8 mouse cellular contexts compared by ENCODE assay signal in genomic region chr17:35578211-35578610, GRCm38 (mm10). TPM values are rescaled to one million over a fixed set of nuclear protein-coding genes. Genes with fewer than 3 reads are reported as not detected.
DNase-seq lines count a peak whose midpoint lies in the region; TF ChIP-seq lines count a peak whose summit lies in the region.
"Had no signal": no experiment of that assay in that cellular context is flagged by ENCODE, and none has a peak within 500 bp of the region (broad histone marks: within the 10 kb centered on the region; RNA-seq: fewer than 3 reads in every experiment).

No protein-coding gene starts in this region.

- H3K27ac ChIP-seq in ES-E14 (ENCODE audit: insufficient read depth, low read depth, low read length, poor library complexity, severe bottlenecking) = no peak overlapping the region
- H3K27ac ChIP-seq in small intestine, adult 2 months (ENCODE audit: insufficient read depth, low read depth, low read length) = no peak overlapping the region
- H3K27ac ChIP-seq: liver, embryonic 15.5 days had no signal

- H3K9me3 ChIP-seq in ES-E14 (ENCODE audit: control insufficient read depth, insufficient read depth, low read depth, low read length) = no peaks in the 10 kb centered on the region
- H3K9me3 ChIP-seq: liver, embryonic 15.5 days had no signal

- H3K4me3 ChIP-seq in C2C12 (ENCODE audit: insufficient read depth, poor library complexity, severe bottlenecking) = no peak overlapping the region
- no peak overlapping the region for H3K4me3 ChIP-seq in ES-E14 (ENCODE audit: insufficient read depth in 1 of 2, low read depth in 1 of 2, low read length in 2 of 2, poor library complexity in 1 of 2, severe bottlenecking in 1 of 2)
- H3K4me3 ChIP-seq in small intestine, adult 2 months (ENCODE audit: low read depth, low read length) = no peak overlapping the region
- H3K4me3 ChIP-seq: liver, embryonic 15.5 days had no signal

- H3K79me3 ChIP-seq in C2C12 (ENCODE audit: low read depth) = no peaks in the 10 kb centered on the region

- H3K4me1 ChIP-seq in ES-E14 (ENCODE audit: control insufficient read depth in 2 of 2, insufficient read depth in 2 of 2, low read length in 2 of 2, poor library complexity in 1 of 2) = peaks cover 0 to 1% of the 10 kb centered on the region in 2 experiments; a peak in 1 of 4 replicates
- peaks cover 3% of the 10 kb centered on the region for H3K4me1 ChIP-seq in small intestine, adult 2 months (ENCODE audit: control insufficient read depth, insufficient read depth, insufficient read length, low read length)
- H3K4me1 ChIP-seq: liver, embryonic 15.5 days had no signal

- no peak overlapping the region for H3ac ChIP-seq in C2C12 (ENCODE audit: control insufficient read depth, insufficient read length, low read depth)

- H3K27me3 ChIP-seq in C2C12 (ENCODE audit: control insufficient read depth, insufficient read depth, insufficient read length) = no peaks in the 10 kb centered on the region
- H3K27me3 ChIP-seq in small intestine, adult 2 months (ENCODE audit: control insufficient read depth, insufficient read depth, low read length) = no peaks in the 10 kb centered on the region

- H3K36me3 ChIP-seq in C2C12 (ENCODE audit: control insufficient read depth, insufficient read depth) (no peaks in the 10 kb centered on the region), ES-E14 (ENCODE audit: control insufficient read depth, insufficient read depth, low read length, poor library complexity, severe bottlenecking) (no peaks in the 10 kb centered on the region)
- no peaks in the 10 kb centered on the region for H3K36me3 ChIP-seq in small intestine, adult 2 months (ENCODE audit: control insufficient read depth, insufficient read depth, low read length)
- H3K36me3 ChIP-seq: liver, embryonic 15.5 days had no signal

- no peak for TF ChIP-seq POLR2A in small intestine, adult 2 months (IDR thresholded peaks at IDR 0.05; ENCODE audit: low read depth, low read length)

- peak; percentile 99 for DNase-seq in ES-E14 (ENCODE audit: low read depth, low spot score)
- DNase-seq in cerebellum, adult 18-20 months = peak; percentile 70 to 79
- peak; percentile 84 for DNase-seq in gastrocnemius, postnatal 10 days
- peak; percentile 30 to 83 for DNase-seq in layer of hippocampus, adult 8-10 months (ENCODE audit: low spot score in 2 of 2)
- peak; percentile 83 for DNase-seq in lung, postnatal 25 days (ENCODE audit: low spot score)

- H3K9ac ChIP-seq in ES-E14 (ENCODE audit: insufficient read depth, low read depth, low read length, poor library complexity, severe bottlenecking) = no peak overlapping the region
- H3K9ac ChIP-seq: liver, embryonic 15.5 days had no signal

- in situ Hi-C loops in ES-E14 (cut with MboI; ENCODE audit: low sequenced_read_pairs in 2 of 2, unreplicated experiment in 2 of 2) = no loop called here

- WGBS in small intestine, adult 2 months = 17% methylated on average over 6 of the region's 6 CpGs

- H3K79me2 ChIP-seq in C2C12 (ENCODE audit: control insufficient read depth, insufficient read depth) = no peaks in the 10 kb centered on the region

- TF ChIP-seq CTCF in C2C12 (IDR thresholded peaks at IDR 0.05; ENCODE audit: control insufficient read depth, insufficient read depth, insufficient read length) = peak; percentile 94
- peak; percentile 99 for TF ChIP-seq CTCF in small intestine, adult 2 months (IDR thresholded peaks at IDR 0.05; ENCODE audit: extremely low read depth, insufficient read length, insufficient replicate concordance, low read depth, low read length)

TF ChIP-seq in C2C12, 6 proteins besides CTCF, POLR2A, EP300 and RAD21:
- TF ChIP-seq CEBPB (IDR thresholded peaks at IDR 0.05; ENCODE audit: low read depth) (no peak), MYOG (IDR thresholded peaks at IDR 0.05; ENCODE audit: control insufficient read depth, extremely low read depth, insufficient read length) (no peak), MYOD1 (IDR thresholded peaks at IDR 0.05; ENCODE audit: control insufficient read depth, insufficient read length, low read depth) (no peak), USF1 (IDR thresholded peaks at IDR 0.05; ENCODE audit: low read depth) (no peak), FOSL1 (IDR thresholded peaks at IDR 0.05; ENCODE audit: insufficient read depth, low read length, poor library complexity, severe bottlenecking) (no peak), MAX (IDR thresholded peaks at IDR 0.05) (peak; percentile 41)

TF ChIP-seq in ES-E14, 5 proteins besides CTCF, POLR2A, EP300 and RAD21:
- TF ChIP-seq ZNF384 (IDR thresholded peaks at IDR 0.05; ENCODE audit: low read depth, low read length) (peak; percentile 100), CHD2 (IDR thresholded peaks at IDR 0.05; ENCODE audit: low read depth, low read length) (no peak), ZC3H11A (IDR thresholded peaks at IDR 0.05; ENCODE audit: borderline replicate concordance, low read depth, low read length) (peak; percentile 74), HCFC1 (IDR thresholded peaks at IDR 0.05; ENCODE audit: borderline replicate concordance, insufficient read depth, low read length) (0 out of 2 replicates have a peak, but pooled peaks have one; percentile 60), MAFK (IDR thresholded peaks at IDR 0.05; ENCODE audit: insufficient read depth, low read depth, low read length) (peak; percentile 58; the same call in 1 of the 2 replicates)
TF ChIP-seq in ES-E14: peak in this region for 4.

RNA-seq across cellular contexts. Expression of gene 2300002M23Rik, which starts 11.0 kb away (rescaled TPM):
- not detected for polyA plus RNA-seq in C2C12 (2012; fragmentation: generic; extraction: Trizol)
- 0.22 and 0.42 TPM in 2 replicates for total RNA-seq in ES-E14 (2012; rRNA removed)
- total RNA-seq in gastrocnemius, postnatal 10 days (2021) = not detected
- not detected for total RNA-seq in layer of hippocampus, adult 8-10 months (2022)
- polyA plus RNA-seq in small intestine, adult 2 months (2012; rRNA removed) = not detected in 2 replicates
- polyA plus RNA-seq: liver, embryonic 15.5 days had no signal

RNA-seq across cellular contexts. Expression of gene Sfta2, which starts 23.1 kb away (rescaled TPM):
- polyA plus RNA-seq in C2C12 (2012; fragmentation: generic; extraction: Trizol) = not detected
- 0.53 TPM in 1 of 2 replicates, not detected in the other for total RNA-seq in ES-E14 (2012; rRNA removed)
- total RNA-seq in gastrocnemius, postnatal 10 days (2021) = not detected
- not detected for total RNA-seq in layer of hippocampus, adult 8-10 months (2022)
- polyA plus RNA-seq in small intestine, adult 2 months (2012; rRNA removed) = not detected in 2 replicates
- polyA plus RNA-seq: liver, embryonic 15.5 days had no signal

RNA-seq across cellular contexts. Expression of gene Cdsn, which starts 26.3 kb away (rescaled TPM):
- 2.0 TPM for polyA plus RNA-seq in C2C12 (2012; fragmentation: generic; extraction: Trizol)
- total RNA-seq in ES-E14 (2012; rRNA removed) = 1.1 and 1.2 TPM in 2 replicates
- total RNA-seq in gastrocnemius, postnatal 10 days (2021) = under 1 TPM; 0.14 to 0.19 TPM
- under 1 TPM; 0.12 to 0.64 (median 0.37) TPM for total RNA-seq in layer of hippocampus, adult 8-10 months (2022)
- polyA plus RNA-seq in small intestine, adult 2 months (2012; rRNA removed) = 0.08 and 0.39 TPM in 2 replicates

RNA-seq across cellular contexts. Expression of gene Psors1c2, which starts 45.2 kb away (rescaled TPM):
- polyA plus RNA-seq in C2C12 (2012; fragmentation: generic; extraction: Trizol) = 0.08 TPM
- 4.3 and 8.9 TPM in 2 replicates for total RNA-seq in ES-E14 (2012; rRNA removed)
- not detected for total RNA-seq in gastrocnemius, postnatal 10 days (2021)
- total RNA-seq in layer of hippocampus, adult 8-10 months (2022) = 1 to 10 TPM in 2 of 4 experiments, under 1 TPM in 1, not detected in 1; 0.96 to 2.2 (median 2.1) TPM
- polyA plus RNA-seq in small intestine, adult 2 months (2012; rRNA removed) = 0.15 and 0.37 TPM in 2 replicates

RNA-seq across cellular contexts. Expression of gene Gm9573, which starts 48.2 kb away (rescaled TPM):
- polyA plus RNA-seq in C2C12 (2012; fragmentation: generic; extraction: Trizol) = not detected
- not detected in 2 replicates for total RNA-seq in ES-E14 (2012; rRNA removed)
- not detected for total RNA-seq in gastrocnemius, postnatal 10 days (2021)
- total RNA-seq in layer of hippocampus, adult 8-10 months (2022) = not detected
- not detected in 2 replicates for polyA plus RNA-seq in small intestine, adult 2 months (2012; rRNA removed)
- polyA plus RNA-seq: liver, embryonic 15.5 days had no signal
